ENCODE assay signal across 8 mouse cellular contexts in the genomic region with DNA sequence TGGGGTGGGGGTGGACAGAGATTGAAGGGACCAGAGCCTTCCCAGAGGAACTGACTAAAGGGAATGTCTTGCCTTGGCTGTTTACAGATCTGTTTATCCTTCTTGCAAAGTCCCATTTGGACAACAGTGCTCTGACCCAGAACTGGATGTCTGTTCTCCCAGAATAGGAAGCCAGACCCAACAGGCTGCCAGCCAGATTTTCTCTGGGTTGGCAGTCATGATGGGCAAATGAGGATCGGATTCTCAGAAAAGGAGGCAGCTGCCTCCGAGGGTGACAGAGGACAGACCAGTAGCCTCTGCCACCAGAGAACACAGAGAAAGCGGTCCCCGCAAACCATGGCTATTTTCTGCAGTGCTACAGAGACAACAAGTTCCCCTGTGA. TPM values are rescaled to one million over a fixed set of nuclear protein-coding genes. Genes with fewer than 3 reads are reported as not detected.
A peak's percentile ranks its signal among the peaks of the same experiment; 100 is the strongest.
DNase-seq lines count a peak whose midpoint lies in the region; TF ChIP-seq lines count a peak whose summit lies in the region.

No protein-coding gene starts in this region.

- intact Hi-C loops in gastrocnemius, postnatal 14 days (cut with DNase I; ENCODE audit: low total_unique reads) = no loop called here

- peak overlapping the region; percentile 90 for H3K27ac ChIP-seq in layer of hippocampus, adult 2 months
- peak overlapping the region; percentile 92 for H3K27ac ChIP-seq in midbrain, embryonic 10.5 days (replicated peaks)

- peaks cover 55% of the 10 kb centered on the region for H3K4me1 ChIP-seq in midbrain, embryonic 10.5 days

- DNase-seq in lung, adult 18-20 months = peak; percentile 43 to 67
- DNase-seq in lung, postnatal 25 days (ENCODE audit: low spot score) = no peak
- DNase-seq in cerebellum, adult 9-10 months = peak; percentile 88
- DNase-seq in gastrocnemius, postnatal 14 days = peak; percentile 65
- DNase-seq in layer of hippocampus, adult 2 months (ENCODE audit: low spot score in 2 of 2) = peak; percentile 39 to 48
- DNase-seq in midbrain, embryonic 10.5 days (ENCODE audit: low spot score) = peak; percentile 28
- DNase-seq in embryo, embryonic 11 days = no peak
- no peak for DNase-seq in spleen, postnatal 4 days (ENCODE audit: low spot score in 2 of 2)

- H3K36me3 ChIP-seq in midbrain, embryonic 10.5 days = no peaks in the 10 kb centered on the region; the same call in 1 of the 2 replicates

- H3K27me3 ChIP-seq in midbrain, embryonic 10.5 days (ENCODE audit: low read depth, poor library complexity, severe bottlenecking) = no peaks in the 10 kb centered on the region

- TF ChIP-seq CTCF in layer of hippocampus, adult 2 months (conservative IDR thresholded peaks at IDR 0.05) = no peak

- 2% methylated on average over 4 of the region's 4 CpGs for WGBS in midbrain, embryonic 10.5 days

- no peaks in the 10 kb centered on the region for H3K9me3 ChIP-seq in midbrain, embryonic 10.5 days (replicated peaks)

- peak overlapping the region; percentile 56 for H3K4me3 ChIP-seq in layer of hippocampus, adult 2 months
- peak overlapping the region; percentile 60 for H3K4me3 ChIP-seq in midbrain, embryonic 10.5 days

RNA-seq across cellular contexts. Expression of gene Sparc, which starts 3.7 kb away (rescaled TPM):
- total RNA-seq in gastrocnemius, postnatal 14 days (2021) = 1,000 to 10,000 TPM; 1,630 to 1,800 TPM
- 100 to 1,000 TPM; 274 to 288 TPM for total RNA-seq in layer of hippocampus, adult 2 months (2021)
- polyA plus RNA-seq in midbrain, embryonic 10.5 days (2016; fragmentation: Nextera tagmentation; extraction: Ambion mirVana) = 333 and 416 TPM in 2 replicates

RNA-seq across cellular contexts. Expression of gene Atox1, which starts 41.8 kb away (rescaled TPM):
- total RNA-seq in gastrocnemius, postnatal 14 days (2021) = 10 to 100 TPM; 58.7 to 65.7 TPM
- 10 to 100 TPM; 88.4 to 92.4 TPM for total RNA-seq in layer of hippocampus, adult 2 months (2021)
- 229 and 231 TPM in 2 replicates for polyA plus RNA-seq in midbrain, embryonic 10.5 days (2016; fragmentation: Nextera tagmentation; extraction: Ambion mirVana)

RNA-seq across cellular contexts. Expression of gene G3bp1, which starts 50.2 kb away (rescaled TPM):
- 10 to 100 TPM; 54.8 to 64.9 TPM for total RNA-seq in gastrocnemius, postnatal 14 days (2021)
- 10 to 100 TPM; 36.4 TPM for total RNA-seq in layer of hippocampus, adult 2 months (2021)
- 258 and 281 TPM in 2 replicates for polyA plus RNA-seq in midbrain, embryonic 10.5 days (2016; fragmentation: Nextera tagmentation; extraction: Ambion mirVana)

Comparison
In these comparisons a context has a peak if more than half of its experiments do, and no peak if none do; other contexts are left out.
1. DNase-seq: peak in lung, adult 18-20 months (2 of 2), cerebellum, adult 9-10 months (single experiment), gastrocnemius, postnatal 14 days (single experiment), layer of hippocampus, adult 2 months (2 of 2) and midbrain, embryonic 10.5 days (single experiment); none in lung, postnatal 25 days (single experiment), embryo, embryonic 11 days (single experiment) and spleen, postnatal 4 days (0 of 2).
2. RNA of gene Sparc, which starts 3.7 kb away (total RNA-seq): 1,630 to 1,800 TPM in gastrocnemius, postnatal 14 days; 274 to 288 TPM in layer of hippocampus, adult 2 months; every median in the first group is over 4 times any median in the second.